Mouse (Mus musculus) forebrain, embryonic 14.5 days (tissue): ENCODE measurements at regions not wholly inside any gene's neighbourhood (a gene's known extent, or its start where the extent isn't known, plus 50 kb on each side); places are given as distances from the start of the nearest gene placed in this dataset.

Source experiments
- ATAC-seq: fragments of 200-750 bp; cut with Nextera tagmentation; 2 replicates; pipeline ENCODE4 v1.8.0; 2017; ENCODE audit warnings: mild to moderate bottlenecking, moderate library complexity
- DNase-seq: peaks from one replicate; pipeline ENCODE4 v3.0.0-alpha.2; 2015; ENCODE audit warnings: low spot score
- H3K27ac ChIP-seq: fragments of 300-500 bp; sonication (generic); 2 replicates; pipeline ENCODE4 v1.5.1; 2014; ENCODE audit warnings: low read depth, mild to moderate bottlenecking, control low read depth, low read length, moderate library complexity
- H3K27me3 ChIP-seq: fragments of 300-500 bp; sonication (generic); replicated peaks from 2 replicates; pipeline ENCODE4 v1.6.1; 2014; ENCODE audit warnings: low read length, control low read depth, mixed read lengths; ENCODE audit not compliant: control insufficient read depth, insufficient read depth
- H3K36me3 ChIP-seq: fragments of 300-500 bp; sonication (generic); 2 replicates; pipeline ENCODE4 v1.6.1; 2014; ENCODE audit warnings: low read length, control low read depth; ENCODE audit not compliant: control insufficient read depth, insufficient read depth
- H3K4me1 ChIP-seq: fragments of 300-500 bp; sonication (generic); 2 replicates; pipeline ENCODE4 v1.6.1; 2014; ENCODE audit warnings: antibody characterized with exemption, low read length, control low read depth; ENCODE audit not compliant: control insufficient read depth, insufficient read depth
- H3K4me2 ChIP-seq: fragments of 300-500 bp; sonication (generic); 2 replicates; pipeline ENCODE4 v1.6.1; 2014; ENCODE audit warnings: mild to moderate bottlenecking, control low read depth, low read length
- H3K4me3 ChIP-seq: fragments of 300-500 bp; sonication (generic); 2 replicates; pipeline ENCODE4 v1.5.1; 2014; ENCODE audit warnings: low read depth, low read length, control low read depth
- H3K9ac ChIP-seq: fragments of 300-500 bp; sonication (generic); 2 replicates; pipeline ENCODE4 v1.6.1; 2014; ENCODE audit warnings: mild to moderate bottlenecking, low read length, control low read depth, moderate library complexity
- H3K9me3 ChIP-seq: fragments of 300-500 bp; sonication (generic); replicated peaks from 2 replicates; pipeline ENCODE4 v1.6.1; 2016; ENCODE audit warnings: low read length, control low read depth, mixed read lengths; ENCODE audit not compliant: control insufficient read depth
- WGBS: fragments of 180-500 bp; shearing (Covaris S2); extraction: QIAGEN DNeasy Blood & Tissue Kit; methylation state at CpG from one replicate; pipeline ENCODE4 v1.1.7; 2014; 5-methylcytosine and 5-hydroxymethylcytosine counted together

- H3K9me3 ChIP-seq: no peaks in the 10 kb centered on the region
- no peaks in the 10 kb centered on the region for H3K27me3 ChIP-seq
- H3K36me3 ChIP-seq: no peaks in the 10 kb centered on the region
- ATAC-seq: no peak
- H3K4me2 ChIP-seq: no peak overlapping the region
- no peaks in the 10 kb centered on the region for H3K4me1 ChIP-seq
- WGBS: 87% methylated on average over 3 of the region's 3 CpGs
- no peak overlapping the region for H3K27ac ChIP-seq
- DNase-seq: no peak
- H3K4me3 ChIP-seq: no peak overlapping the region
- H3K9ac ChIP-seq: no peak overlapping the region
Measured at GRCm38 (mm10) chr14:101146746-101147145, 53.4 kb downstream of the Prr30 start.

- Histone ChIP-seq H3K9me3 (no peaks in the 10 kb centered on the region), H3K4me1 (no peaks in the 10 kb centered on the region), H3K27me3 (no peaks in the 10 kb centered on the region), H3K27ac (no peak overlapping the region), H3K36me3 (no peaks in the 10 kb centered on the region), H3K9ac (no peak overlapping the region), H3K4me2 (no peak overlapping the region), H3K4me3 (no peak overlapping the region)
- WGBS: 40% methylated on average over 6 of the region's 6 CpGs
- peak; percentile 73 for DNase-seq
- ATAC-seq: peak; percentile 70
Measured at GRCm38 (mm10) chr14:101137426-101137825, 62.7 kb downstream of the Prr30 start.
